Mouse (Mus musculus) layer of hippocampus, adult 6 months (tissue): ENCODE results near the gene Olfr1188. TPM values are rescaled to one million over a fixed set of nuclear protein-coding genes. Genes with fewer than 3 reads are reported as not detected.

Experiments
- long read RNA-seq, 2 experiments: library from polyadenylated mRNA; unstranded; transcript quantifications; one replicate each; pipeline ENCODE4 v2.0.0; 2019 to 2020
- polyA plus RNA-seq: library from polyadenylated mRNA; unstranded; fragments of <200 nt; fragmentation: Nextera tagmentation; gene quantifications from 2 replicates; pipeline ENCODE4 v1.2.3, GENCODE M21; 2021

Olfr1188 gene
- not detected in 2 replicates for polyA plus RNA-seq
- long read RNA-seq, experiment 1, result 0 reads
- long read RNA-seq, experiment 2, result 0 reads

GRCm38 (mm10) chr2:88556635-88557034 is at the start of gene Olfr1188:
Gene Olfr1188, plus strand, starts transcription at chr2:88556935.

GRCm38 (mm10) chr2:88518251-88518650 is 38.5 kb upstream of the Olfr1188 start, which contains the start of gene Olfr1186:
Gene Olfr1186, plus strand, starts transcription at chr2:88518551.

GRCm38 (mm10) chr2:88586154-88586553 is 29.4 kb downstream of the Olfr1188 start, which contains the start of gene Olfr1189:
Gene Olfr1189, plus strand, starts transcription at chr2:88586454.

Other genes with a start within 250 kb of the Olfr1188 start
- gene Olfr1174-ps, start 241.8 kb upstream of the Olfr1188 start, polyA plus RNA-seq, result not detected in 2 replicates
- not detected in 2 replicates for gene Olfr1175-ps, start 229.7 kb upstream of the Olfr1188 start, polyA plus RNA-seq
- not detected in 2 replicates for gene Olfr1176, start 220.2 kb upstream of the Olfr1188 start, polyA plus RNA-seq
- gene Olfr1177-ps, start 210.4 kb upstream of the Olfr1188 start, polyA plus RNA-seq, result not detected in 2 replicates
- not detected in 2 replicates for gene Olfr1178, start 169.9 kb upstream of the Olfr1188 start, polyA plus RNA-seq
- gene Olfr1179, start 150.5 kb upstream of the Olfr1188 start, polyA plus RNA-seq, result not detected in 2 replicates
- not detected in 2 replicates for gene Olfr1180, start 137.8 kb upstream of the Olfr1188 start, polyA plus RNA-seq
- not detected in 2 replicates for gene Olfr1181, start 130.8 kb upstream of the Olfr1188 start, polyA plus RNA-seq
- gene Gm13757, start 107.8 kb upstream of the Olfr1188 start, polyA plus RNA-seq, result not detected in 2 replicates
- not detected in 2 replicates for gene Olfr1183, start 102.1 kb upstream of the Olfr1188 start, polyA plus RNA-seq
- gene Olfr1184, start 73.3 kb upstream of the Olfr1188 start, polyA plus RNA-seq, result not detected in 2 replicates
- gene Olfr1185-ps1, start 63.6 kb upstream of the Olfr1188 start, polyA plus RNA-seq, result not detected in 2 replicates
- not detected in 2 replicates for gene Olfr1186, start 38.4 kb upstream of the Olfr1188 start, polyA plus RNA-seq
- not detected in 2 replicates for gene Olfr1189, start 29.5 kb downstream of the Olfr1188 start, polyA plus RNA-seq
- gene Olfr1191-ps1, start 83.6 kb downstream of the Olfr1188 start, polyA plus RNA-seq, result not detected in 2 replicates
- gene Olfr1192-ps1, start 91.6 kb downstream of the Olfr1188 start, polyA plus RNA-seq, result not detected in 2 replicates
- gene Olfr1193, start 118.7 kb downstream of the Olfr1188 start, polyA plus RNA-seq, result not detected in 2 replicates
- not detected in 2 replicates for gene Olfr1195, start 132.3 kb downstream of the Olfr1188 start, polyA plus RNA-seq
- gene Olfr1196, start 147.7 kb downstream of the Olfr1188 start, polyA plus RNA-seq, result not detected in 2 replicates
- gene Olfr1197, start 175.4 kb downstream of the Olfr1188 start, polyA plus RNA-seq, result not detected in 2 replicates
- gene Olfr1198, start 194.4 kb downstream of the Olfr1188 start, polyA plus RNA-seq, result not detected in 2 replicates
- not detected in 2 replicates for gene Olfr1199, start 203.5 kb downstream of the Olfr1188 start, polyA plus RNA-seq
- gene Olfr1200, start 213.6 kb downstream of the Olfr1188 start, polyA plus RNA-seq, result not detected in 2 replicates
- not detected in 2 replicates for gene Olfr1201, start 236.1 kb downstream of the Olfr1188 start, polyA plus RNA-seq